Mouse (Mus musculus) adrenal gland, adult 8-10 months (tissue): ENCODE measurements at regions not wholly inside any gene's neighbourhood (a gene's known extent, or its start where the extent isn't known, plus 50 kb on each side); places are given as distances from the start of the nearest gene placed in this dataset.

Experiments
- DNase-seq: peaks from one replicate; pipeline ENCODE4 v3.0.0; 2022
- microRNA-seq, 2 experiments: library from miRNA; unstranded; fragments of <30 nt; microRNA quantifications; one replicate each; pipeline ENCODE4 v1.2.0; 2022

DNA sequence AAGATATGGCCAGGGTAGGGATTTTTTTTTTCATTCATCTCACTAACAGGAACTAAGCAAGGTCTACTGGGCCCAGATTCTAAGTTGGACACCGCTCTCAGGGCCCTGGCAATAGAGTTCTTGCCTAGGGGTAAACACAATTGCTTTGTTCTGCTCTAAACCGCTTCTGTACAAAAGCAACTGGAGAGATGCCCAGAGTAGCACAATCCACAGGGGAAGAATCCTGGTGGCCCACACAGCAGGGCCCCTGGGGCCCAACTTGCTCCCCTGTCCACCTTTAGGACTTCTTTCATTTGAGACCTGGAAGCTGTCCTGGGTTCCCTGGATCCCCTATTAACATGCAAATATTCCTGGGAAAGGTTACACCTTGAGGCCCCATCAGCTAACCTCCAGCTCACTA lies 639.4 kb downstream of the Insc start:
- DNase-seq: no peak

DNA sequence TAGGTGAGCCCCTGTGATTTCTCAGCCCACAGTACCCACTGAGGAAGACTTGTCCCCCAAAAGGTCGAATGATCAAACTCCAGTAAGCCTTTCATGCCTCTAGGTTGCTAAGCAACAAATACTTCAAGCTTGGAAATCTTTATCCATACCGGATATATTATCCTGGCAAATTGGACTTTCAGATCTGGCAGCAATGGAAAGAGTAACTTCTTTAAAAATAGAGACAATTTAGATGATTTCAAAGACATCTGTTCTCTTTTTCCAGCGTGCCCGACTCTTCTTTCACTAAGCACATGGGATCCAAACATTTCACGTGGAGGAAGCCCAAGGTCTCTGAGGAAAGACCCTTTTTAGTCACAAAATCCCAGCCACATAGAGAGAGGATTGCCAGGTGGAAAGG lies 645.4 kb downstream of the Insc start:
- DNase-seq: no peak

DNA sequence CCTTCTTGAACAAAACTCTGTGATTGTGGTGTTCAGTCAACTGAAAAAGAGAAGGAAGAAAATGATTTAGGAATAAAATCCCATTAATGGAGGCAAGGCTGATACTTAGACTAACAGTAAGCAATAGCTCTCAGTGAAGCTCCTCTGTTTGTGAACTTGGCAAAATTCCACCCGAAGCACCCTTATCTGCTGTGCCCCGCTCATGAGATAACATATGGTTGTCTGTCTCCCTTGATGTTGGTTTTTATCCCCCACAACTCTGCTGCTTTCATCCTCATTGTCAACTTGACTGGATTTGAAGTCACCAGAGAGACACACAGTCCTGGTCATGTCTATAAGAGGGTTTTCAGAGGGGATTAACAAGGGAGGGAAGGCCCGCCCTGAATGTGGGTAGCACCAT lies 646.1 kb downstream of the Sox6 start:
- no peak for DNase-seq

DNA sequence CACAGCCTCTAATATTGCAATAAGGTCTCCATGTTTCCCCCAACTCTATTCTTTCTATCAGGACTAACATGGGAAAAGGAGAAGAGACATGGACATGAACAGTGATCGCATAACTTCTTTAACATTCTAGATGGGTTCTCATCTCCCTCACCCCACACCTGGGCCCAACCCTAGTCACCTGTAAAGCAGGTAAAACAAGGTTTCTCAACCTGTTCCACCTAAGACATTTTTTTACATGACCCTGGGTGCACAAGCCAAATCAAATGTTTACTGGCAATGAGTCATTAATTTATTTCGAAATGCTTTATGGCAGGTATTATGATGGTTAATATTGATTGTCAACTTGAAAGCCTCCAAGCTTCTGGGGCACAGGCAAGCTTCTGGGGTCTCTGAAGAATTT lies 640.4 kb downstream of the Sox6 start:
- DNase-seq: no peak

DNA sequence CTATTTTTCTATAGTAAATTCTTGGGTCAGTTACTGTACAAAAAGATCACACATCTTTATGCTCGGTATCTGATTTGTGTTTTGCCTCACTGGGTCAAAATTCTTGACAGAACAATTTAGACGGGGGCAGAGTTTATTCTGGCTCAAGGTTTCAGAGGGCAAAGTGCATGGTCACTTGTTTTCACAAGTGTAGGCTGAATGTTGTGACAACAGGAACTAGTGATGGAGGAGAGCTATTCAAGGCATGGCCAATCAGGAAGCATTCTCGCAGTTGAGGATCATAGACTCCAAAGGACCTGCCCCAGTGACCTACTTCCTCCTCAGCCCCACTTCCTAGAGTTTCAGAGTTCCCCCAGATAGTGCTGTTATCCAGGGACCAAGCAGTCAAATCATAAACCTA lies 639.1 kb downstream of the Sox6 start:
- DNase-seq: no peak

DNA sequence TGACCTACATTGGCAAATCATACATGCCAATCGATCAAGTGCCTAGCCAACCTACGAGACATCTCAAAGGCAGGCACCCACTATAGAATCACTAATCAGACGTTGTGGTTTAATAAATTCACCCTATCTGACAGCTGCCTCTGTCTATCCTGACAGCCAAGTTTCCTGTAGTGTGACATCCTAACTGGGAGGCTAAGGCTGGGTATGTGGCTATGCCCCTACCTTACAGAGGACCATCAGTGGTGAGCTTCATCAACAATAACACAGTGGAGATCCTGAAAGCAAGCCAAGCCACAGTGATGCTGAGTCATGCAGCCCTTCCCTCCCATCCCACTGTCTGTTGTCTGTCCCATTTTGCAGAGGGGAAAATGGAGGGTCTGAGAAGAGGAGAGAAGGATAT lies 630.7 kb downstream of the Sox6 start:
- DNase-seq: no peak

DNA sequence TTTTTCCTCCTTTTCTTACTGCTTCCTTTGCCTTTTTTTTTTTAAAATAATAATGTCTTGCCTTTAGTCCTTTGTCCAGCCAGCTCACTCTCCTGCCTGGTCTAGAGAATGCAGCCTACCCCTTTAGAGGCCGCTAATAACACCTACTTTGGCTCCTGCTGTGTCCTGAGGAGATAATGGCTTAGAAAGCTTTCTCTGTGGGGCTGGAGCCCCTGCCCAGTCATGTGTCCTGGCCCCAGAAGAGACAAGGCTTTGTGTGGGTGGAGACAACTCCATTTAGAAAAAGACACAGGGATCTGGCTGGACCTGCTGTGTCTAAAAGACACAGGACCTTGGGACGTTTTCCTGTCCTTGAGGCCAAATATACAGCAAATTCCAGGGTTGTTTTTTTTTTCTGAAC lies 629.7 kb downstream of the Sox6 start:
- DNase-seq: no peak

DNA sequence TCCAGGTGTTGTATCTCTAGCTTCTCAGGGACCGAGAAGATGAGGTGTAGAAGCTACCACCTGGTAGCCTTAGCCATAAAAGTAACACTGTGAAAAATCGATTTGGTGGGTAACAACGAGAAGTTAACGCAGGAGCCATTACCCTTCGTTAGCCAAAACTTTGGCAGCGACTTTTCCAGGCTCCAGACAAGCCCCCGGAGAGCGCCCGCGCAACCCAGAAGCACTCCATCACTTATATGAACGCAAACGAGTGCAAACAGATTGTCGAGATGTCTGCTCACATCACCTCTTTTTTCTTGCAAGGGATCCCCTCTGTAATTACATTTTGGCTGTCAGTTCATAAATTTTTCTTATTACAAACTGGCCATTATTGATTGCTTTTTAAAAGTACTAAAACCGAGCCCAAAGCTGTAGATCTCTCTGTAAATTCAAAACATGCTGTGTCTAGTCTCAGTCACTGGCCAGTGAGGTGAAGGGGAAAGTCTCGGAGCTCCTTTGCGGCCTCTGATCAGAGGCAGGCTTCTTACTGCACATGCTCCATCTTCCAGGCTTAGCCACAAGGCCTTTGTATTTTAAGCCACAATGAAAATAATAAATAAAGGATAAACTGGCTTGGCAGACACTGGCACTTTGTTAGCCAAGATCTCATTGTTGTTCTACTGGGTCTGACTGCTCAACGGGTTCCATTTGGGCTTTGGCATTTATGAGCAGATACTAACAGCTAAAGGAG lies 627.9 kb downstream of the Sox6 start:
- DNase-seq: no peak

DNA sequence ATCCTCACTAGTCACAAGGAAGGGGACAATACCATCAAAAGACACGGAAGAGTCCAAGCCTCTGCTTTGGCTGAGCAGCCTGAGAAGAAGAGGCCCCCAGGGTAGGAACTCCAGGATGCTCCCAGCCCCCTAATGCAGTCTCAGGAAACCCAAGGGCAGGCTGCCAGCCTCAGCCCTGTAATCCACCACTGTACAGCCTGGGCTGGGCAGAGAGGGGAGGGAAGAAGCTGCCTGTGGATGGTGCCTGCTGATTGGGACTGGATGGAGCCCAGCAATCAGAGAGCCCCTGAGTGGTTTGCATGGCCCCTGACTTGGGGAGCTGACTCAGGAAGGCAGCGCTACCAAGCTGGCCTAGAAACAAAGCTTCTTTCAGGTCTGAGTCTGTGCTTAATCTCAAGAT lies 627.1 kb downstream of the Sox6 start:
- DNase-seq: no peak

DNA sequence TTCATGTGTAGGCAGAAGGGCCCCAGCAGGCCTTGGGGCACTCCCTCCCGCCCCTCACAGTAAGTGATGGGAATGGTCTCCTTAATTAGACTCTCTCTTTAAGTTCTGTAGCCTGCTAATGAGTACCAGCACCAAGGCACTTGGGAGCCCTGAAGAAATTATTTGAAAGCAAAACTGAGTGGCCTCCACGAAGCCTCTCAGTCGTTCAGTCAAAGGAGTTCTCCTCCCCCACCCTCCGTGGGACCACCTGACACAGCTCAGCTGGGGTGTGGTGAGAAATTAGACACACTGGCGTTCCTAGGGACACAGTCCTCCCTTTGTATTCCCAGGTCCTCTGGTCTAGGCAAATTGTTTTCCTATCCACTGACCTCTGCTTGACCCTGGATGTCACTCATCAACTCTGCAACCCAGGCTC lies 623.4 kb downstream of the Sox6 start:
- no peak for DNase-seq

Small RNA genes lying in the stretch of these regions (microRNA-seq; reads per million reads assigned to microRNA genes)
- 0 reads per million in 2 experiments for gene Gm27684
